Mouse (Mus musculus): ENCODE data around the gene Sh3rf3.

DNA sequence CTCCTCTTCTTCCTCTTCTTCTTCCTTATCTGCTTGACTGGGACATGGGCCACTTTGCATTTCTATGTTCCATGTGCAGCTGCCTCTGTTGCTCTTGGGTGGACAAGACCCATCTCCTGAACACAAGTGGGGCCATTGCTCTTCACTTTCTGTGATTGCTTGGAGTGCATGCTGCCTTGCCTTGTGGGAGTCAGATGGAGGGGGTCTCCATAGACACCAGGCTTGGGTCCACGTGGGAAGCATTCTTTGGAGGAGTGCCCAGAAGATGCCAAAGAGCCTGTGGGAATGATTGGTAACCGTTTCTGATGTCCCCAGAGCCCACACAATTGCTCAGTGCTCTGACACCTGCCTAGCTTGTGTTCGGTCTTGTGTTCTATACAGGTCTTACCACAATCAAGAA, 124.4 kb downstream of the Sh3rf3 start:
- TF ChIP-seq CTCF (IDR thresholded peaks at IDR 0.05; ENCODE audit: extremely low read depth, insufficient read length, insufficient replicate concordance, low read depth, low read length) (no peak), POLR2A (IDR thresholded peaks at IDR 0.05; ENCODE audit: low read depth, low read length) (no peak)

Data from small intestine, adult 2 months (tissue).